Mouse (Mus musculus) Patski (cell line): ENCODE measurements around the gene Adora2b. TPM values are rescaled to one million over a fixed set of nuclear protein-coding genes. Genes with fewer than 3 reads are reported as not detected.
A peak's percentile ranks its signal among the peaks of the same experiment; 100 is the strongest.
"Not testable (repeated sequence)": the region's sequence is repeated elsewhere in the genome, so short reads cannot be mapped to it uniquely, and the experiment has no call there.

Experiments used
- ATAC-seq: fragments of 100-300 bp; one replicate; pipeline ENCODE4 v1.8.0; 2021
- CTCF ChIA-PET: fragments of 350-600 bp; sonication (Branson Sonifier 250); formaldehyde crosslinking; loops from one replicate; lab custom pipeline; 2022; ENCODE audit warnings: inconsistent platforms; lab: Charles Lee
- POLR2A ChIA-PET: fragments of 350-600 bp; sonication (Branson Sonifier 250); formaldehyde crosslinking; loops from one replicate; lab custom pipeline; 2022; ENCODE audit warnings: antibody characterized with exemption, inconsistent platforms; lab: Charles Lee
- DNase-seq: peaks from one replicate; pipeline ENCODE4 v3.0.0-alpha.2; 2011; ENCODE audit warnings: low read depth, low spot score
- H3K27me3 ChIP-seq: fragments of 371-371 bp; one replicate; pipeline ENCODE4 v1.5.1; 2021
- CTCF ChIP-seq: fragments of 100-300 bp; IDR thresholded peaks from one replicate; pipeline ENCODE4 v1.5.1; 2021
- in situ Hi-C: fragments of 300-500 bp; cut with MboI; formaldehyde crosslinking; loops from 3 replicates; pipeline ENCODE4 v1.11.1; 2018; ENCODE audit warnings: low pct_unique_long_range_greater_than_20kb, mixed read lengths
- polyA plus RNA-seq: library from polyadenylated mRNA; unstranded; gene quantifications from one replicate; pipeline ENCODE4 v1.2.3, GENCODE M21; 2021

The Adora2b gene
- polyA plus RNA-seq, 1 experiment from 2014 or later = 0.41 TPM

DNA sequence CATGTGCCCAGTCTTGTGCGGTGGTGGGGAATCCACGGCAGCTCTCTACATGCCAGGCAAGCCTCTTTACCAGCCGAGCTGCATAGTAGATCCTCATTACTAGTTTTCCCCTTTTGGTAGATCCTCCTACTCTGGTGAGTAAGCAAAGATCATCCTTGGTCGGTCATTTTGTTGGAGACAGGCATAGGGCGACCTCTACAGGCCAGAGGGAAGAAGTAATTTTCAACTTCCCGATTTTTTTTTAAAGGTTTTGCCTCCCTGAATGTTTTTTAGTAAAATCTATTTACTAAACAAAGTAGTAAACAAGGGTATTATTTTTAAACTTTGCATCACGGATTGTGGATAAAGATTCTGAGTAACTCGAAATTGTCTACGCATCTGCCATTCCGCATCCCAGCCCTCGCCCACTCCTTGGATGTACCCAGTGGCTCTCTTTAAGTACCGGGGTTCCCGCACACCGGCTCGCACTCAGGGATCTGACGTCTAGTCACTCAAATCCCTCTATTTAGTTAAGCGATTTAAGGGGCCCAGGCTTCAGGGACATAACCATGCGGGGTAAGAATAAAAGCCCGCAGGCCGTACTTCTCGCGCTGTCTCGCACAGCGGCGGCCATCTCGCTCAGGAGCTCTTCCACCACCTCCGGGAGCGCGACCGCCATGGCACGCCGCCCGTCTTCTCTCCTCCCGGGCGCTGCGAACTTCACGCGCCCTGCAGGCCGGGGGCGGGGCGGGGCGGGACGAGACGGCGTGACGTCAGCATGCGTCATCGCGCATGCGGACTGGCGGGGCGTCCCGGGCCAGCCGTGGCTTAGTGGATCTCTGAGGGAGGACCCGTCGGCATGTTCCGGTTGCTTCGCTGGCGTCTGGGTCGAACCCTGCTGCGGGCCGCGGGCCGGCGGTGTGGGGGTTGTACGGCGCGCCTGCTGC, 32.2 kb downstream of the Adora2b start, which contains the start of the genes Zswim7 and Ttc19:
TSS of gene Zswim7 (minus strand) at position 701 of the 926 bp plus-strand sequence.
TSS of gene Ttc19 (plus strand) at position 799 of the 926 bp plus-strand sequence.
- ATAC-seq (peak; percentile 78), DNase-seq (peak; percentile 59)
- ChIA-PET POLR2A (interaction anchor here (1.1 to 1.2 kb wide), 3 partner anchors 233 to 350 kb away, joined by 3 to 4 read pairs (median 3); no protein-coding TSS in a partner anchor), CTCF (interaction anchor here (0.6 to 2.4 kb wide), 8 partner anchors 15 to 232 kb away, joined by 3 to 22 read pairs (median 4); no protein-coding TSS in a partner anchor)
- in situ Hi-C loops = loop anchor here (5.0 kb wide), 1 partner anchor 329 kb away; no protein-coding TSS in a partner anchor
- H3K27me3 ChIP-seq = no peaks in the 10 kb centered on the region
- peak; percentile 76 for TF ChIP-seq CTCF

DNA sequence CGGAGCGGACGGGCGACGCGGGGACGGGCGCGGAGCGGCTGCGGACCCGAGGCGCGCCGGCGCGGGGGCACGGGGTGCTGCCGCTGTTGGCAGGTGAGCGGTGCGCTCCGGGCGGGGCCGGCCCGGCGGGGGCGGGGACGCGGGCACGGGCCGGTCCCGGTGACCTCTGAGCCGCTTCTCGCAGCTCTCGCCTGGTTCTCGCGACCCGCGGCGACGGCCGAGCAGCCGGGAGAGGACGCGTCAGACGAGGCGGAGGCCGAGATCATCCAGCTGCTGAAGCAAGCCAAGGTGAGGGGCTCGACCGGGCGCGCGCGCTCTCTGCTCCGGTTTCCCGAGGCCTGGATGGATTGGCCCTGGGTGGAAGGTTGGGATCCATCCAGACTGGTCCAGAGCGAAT, 32.8 kb downstream of the Adora2b start:
- no peak for TF ChIP-seq CTCF
- no peaks in the 10 kb centered on the region for H3K27me3 ChIP-seq
- DNase-seq (no peak), ATAC-seq (peak; percentile 56)
- POLR2A ChIA-PET = interaction anchor here (1.2 kb wide), 1 partner anchor 350 kb away, joined by 4 read pairs; no protein-coding TSS in a partner anchor
- in situ Hi-C loops = loop anchor here (5.0 kb wide), 1 partner anchor 329 kb away; no protein-coding TSS in a partner anchor
- CTCF ChIA-PET = interaction anchor here (0.6 to 2.4 kb wide), 4 partner anchors 14 to 233 kb away, joined by 3 to 22 read pairs (median 4); no protein-coding TSS in a partner anchor

DNA sequence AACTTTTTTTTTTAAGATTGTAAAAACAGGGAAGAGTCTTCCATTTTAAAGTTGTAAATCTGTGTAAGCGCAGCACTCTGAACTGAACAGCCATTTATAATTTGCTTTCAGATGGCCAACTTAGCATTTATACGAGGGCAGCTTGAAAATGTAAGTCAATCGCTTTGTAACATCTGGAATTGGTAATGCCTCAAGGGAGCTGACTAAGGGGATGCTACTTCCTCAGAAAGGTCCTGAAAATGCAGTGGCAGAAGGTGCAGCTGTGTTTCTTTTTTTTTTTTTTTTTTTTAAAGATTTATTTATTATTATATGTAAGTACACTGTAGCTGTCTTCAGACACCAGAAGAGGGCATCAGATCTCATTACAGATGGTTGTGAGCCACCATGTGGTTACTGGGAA, 35.2 kb downstream of the Adora2b start:
- ATAC-seq, H3K27me3 ChIP-seq, DNase-seq: not testable (repeated sequence)
- POLR2A ChIA-PET = interaction anchor here (1.1 kb wide), 1 partner anchor 247 kb away, joined by 3 read pairs; no protein-coding TSS in a partner anchor
- CTCF ChIA-PET = interaction anchor here (2.4 kb wide), 1 partner anchor 156 kb away, joined by 5 read pairs; no protein-coding TSS in a partner anchor
- in situ Hi-C loops = loop anchor here (5.0 kb wide), 1 partner anchor 332 kb away; no protein-coding TSS in a partner anchor

DNA sequence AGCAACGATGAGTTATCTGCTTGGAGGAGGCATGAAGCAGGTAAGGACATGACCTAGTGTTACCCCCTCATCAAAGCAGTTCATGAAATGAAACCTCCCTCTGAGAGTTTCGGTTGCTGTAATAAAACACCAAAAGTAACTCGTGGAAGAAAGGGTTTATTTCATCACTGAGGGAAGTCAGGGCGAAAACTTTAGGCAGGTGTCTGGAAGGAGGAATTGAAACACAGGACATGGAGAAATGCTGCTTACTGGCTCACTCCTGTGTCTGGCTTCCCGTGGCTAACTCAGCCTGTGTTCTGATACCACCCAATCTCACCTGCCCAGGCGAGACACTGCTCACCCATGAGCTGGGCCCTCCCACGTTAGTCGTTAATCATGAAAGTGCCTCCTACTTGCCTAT, 36.2 kb downstream of the Adora2b start:
- in situ Hi-C loops = no loop called here
- no peak for ATAC-seq
- no peak for DNase-seq
- ChIA-PET POLR2A (interaction anchor here (0.8 kb wide), 1 partner anchor 30 kb away, joined by 3 read pairs; no protein-coding TSS in a partner anchor), CTCF (interaction anchor here (2.4 kb wide), 1 partner anchor 157 kb away, joined by 5 read pairs; no protein-coding TSS in a partner anchor)
- no peak for TF ChIP-seq CTCF
- no peaks in the 10 kb centered on the region for H3K27me3 ChIP-seq

DNA sequence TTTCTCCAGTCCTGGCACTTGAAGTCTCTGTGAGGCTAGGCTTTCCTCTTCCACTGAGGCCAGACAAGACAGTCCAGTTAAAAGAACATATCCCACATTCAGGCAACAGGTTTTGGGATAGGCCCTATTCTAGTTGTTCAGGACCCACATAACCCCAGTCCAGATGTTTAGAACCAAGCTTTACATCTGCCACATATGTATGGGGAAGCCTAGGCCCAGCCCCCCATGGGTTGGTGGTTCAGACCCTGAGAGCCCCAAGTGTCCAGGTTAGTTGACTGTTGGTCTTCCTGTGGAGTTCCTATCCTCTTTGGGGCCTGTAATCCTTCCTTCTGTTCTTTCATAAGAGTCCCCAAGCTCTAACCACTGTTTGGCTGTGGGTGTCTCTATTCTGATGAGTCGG, 38.9 kb downstream of the Adora2b start:
- no peak for TF ChIP-seq CTCF
- POLR2A ChIA-PET = interaction anchor here (0.5 kb wide), 1 partner anchor 355 kb away, joined by 4 read pairs; no protein-coding TSS in a partner anchor

DNA sequence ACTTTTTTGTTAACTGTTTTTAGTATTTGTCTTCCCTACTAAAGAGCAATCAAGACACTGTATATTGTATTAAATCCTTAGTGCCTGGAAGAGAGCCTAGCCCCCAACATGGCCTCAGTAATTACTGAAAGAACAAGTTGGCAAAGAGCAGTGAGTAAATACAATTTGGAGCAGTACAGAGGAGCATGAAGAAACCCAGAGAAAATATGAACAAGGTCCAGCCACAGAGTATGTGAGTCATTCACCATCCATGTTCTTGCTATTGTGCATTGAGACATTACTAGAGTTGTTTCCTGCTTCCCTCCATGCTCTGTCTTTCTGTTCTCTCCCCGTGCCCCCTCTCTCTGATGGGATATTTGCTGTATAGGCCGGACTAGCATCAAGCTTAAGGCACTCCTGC, 45.3 kb downstream of the Adora2b start:
- in situ Hi-C loops = no loop called here
- ChIA-PET POLR2A (no interaction called here), CTCF (interaction anchor here (0.7 to 1.2 kb wide), 2 partner anchors 20 to 466 kb away, joined by 3 read pairs; no protein-coding TSS in a partner anchor)
- no peaks in the 10 kb centered on the region for H3K27me3 ChIP-seq
- no peak for TF ChIP-seq CTCF
- DNase-seq = no peak
- ATAC-seq = no peak

More for the DNA sequence above, 38.9 kb downstream of the Adora2b start:
- in situ Hi-C loops = no loop called here
- CTCF ChIA-PET = interaction anchor here (1.0 kb wide), 1 partner anchor 10 kb away, joined by 3 read pairs; no protein-coding TSS in a partner anchor
- ATAC-seq (no peak), DNase-seq (no peak)
- no peaks in the 10 kb centered on the region for H3K27me3 ChIP-seq

DNA sequence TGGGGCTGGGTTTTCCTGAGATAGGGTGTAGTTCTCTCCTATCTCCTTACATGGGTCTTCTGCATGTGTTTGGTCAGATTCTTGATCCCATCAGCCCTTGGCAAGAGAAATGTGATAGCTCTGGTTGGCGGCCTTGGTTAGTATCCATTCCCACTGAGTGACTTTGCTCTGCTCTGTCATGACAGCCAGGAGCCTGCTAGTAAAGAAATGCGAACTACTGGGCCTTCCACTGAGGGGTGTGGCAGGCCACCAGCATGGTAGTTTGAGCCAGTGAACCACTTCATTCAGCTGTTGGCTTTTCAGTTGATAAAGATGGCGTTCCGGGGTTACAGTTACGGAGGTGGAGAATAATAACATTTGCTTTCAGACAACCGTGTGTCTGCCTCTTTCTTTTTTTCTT, 50.1 kb downstream of the Adora2b start:
- no peaks in the 10 kb centered on the region for H3K27me3 ChIP-seq
- POLR2A ChIA-PET = no interaction called here

DNA sequence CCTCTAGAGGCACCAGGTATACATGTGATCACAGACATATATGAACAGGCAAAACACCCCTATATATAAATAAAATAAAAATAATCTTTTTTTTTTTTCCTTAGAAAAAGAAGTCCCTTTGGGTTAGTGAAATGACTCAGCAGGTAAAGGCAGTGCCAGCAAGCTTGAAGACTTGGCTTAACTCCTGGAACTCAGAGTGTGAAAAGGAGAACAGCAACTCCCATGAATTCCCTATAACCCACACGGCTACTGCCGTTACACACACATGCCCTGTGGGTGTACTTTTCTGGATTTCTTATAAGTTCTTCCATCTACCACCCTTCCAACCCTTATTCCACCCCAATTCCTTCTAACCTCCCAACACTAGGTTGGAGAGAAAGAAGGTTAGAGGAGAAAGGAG, 57.1 kb downstream of the Adora2b start:
- no peaks in the 10 kb centered on the region for H3K27me3 ChIP-seq
- TF ChIP-seq CTCF = no peak
- no peak for DNase-seq
- ATAC-seq = no peak
- in situ Hi-C loops = no loop called here
- ChIA-PET POLR2A (no interaction called here), CTCF (no interaction called here)

More for the DNA sequence above, 50.1 kb downstream of the Adora2b start:
- no peak for TF ChIP-seq CTCF
- CTCF ChIA-PET = no interaction called here
- ATAC-seq (no peak), DNase-seq (no peak)
- in situ Hi-C loops = no loop called here

DNA sequence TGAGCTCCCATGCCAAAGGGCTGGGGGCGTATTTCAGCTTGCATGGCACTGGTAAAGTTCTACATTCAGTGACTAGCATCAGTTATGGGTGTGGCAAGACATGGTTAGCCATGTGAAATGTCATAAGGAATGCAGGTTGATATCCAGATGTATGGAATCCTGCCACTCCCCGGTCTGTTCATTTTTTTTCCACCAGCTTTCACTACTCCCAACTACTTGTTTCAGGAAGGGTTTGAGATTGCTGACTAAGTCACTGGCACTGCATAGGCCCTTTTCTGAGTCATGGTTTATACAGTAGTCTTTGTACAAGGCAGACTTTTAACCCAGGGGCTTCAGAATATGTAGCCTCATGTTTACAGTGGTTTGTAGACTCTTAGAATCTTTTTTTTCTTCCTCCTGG, 60.5 kb downstream of the Adora2b start:
- ChIA-PET POLR2A (no interaction called here), CTCF (interaction anchor here (1.0 kb wide), 1 partner anchor 23 kb away, joined by 3 read pairs; no protein-coding TSS in a partner anchor)
- H3K27me3 ChIP-seq = no peaks in the 10 kb centered on the region
- ATAC-seq (no peak), DNase-seq (no peak)
- no peak for TF ChIP-seq CTCF
- in situ Hi-C loops = no loop called here

DNA sequence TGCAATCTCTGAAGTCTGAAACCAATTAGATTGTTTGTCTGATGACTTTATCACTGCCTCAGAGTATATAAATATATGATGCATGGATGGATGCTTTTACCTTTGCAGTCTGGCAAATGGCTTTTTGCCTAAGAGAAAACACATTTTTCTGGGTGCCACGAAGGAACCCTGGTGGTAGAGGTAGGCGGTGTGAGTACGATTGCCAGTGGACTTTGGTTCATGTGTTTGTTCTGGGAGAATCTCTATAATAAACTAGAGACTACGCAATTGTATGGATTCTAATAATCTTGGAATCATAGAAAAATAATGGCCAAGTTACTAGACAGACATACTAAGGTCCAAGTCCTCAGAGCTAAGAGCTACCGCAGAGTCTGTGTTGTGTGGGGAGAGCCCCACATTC, 66.2 kb downstream of the Adora2b start:
- CTCF ChIA-PET = interaction anchor here (1.4 to 1.7 kb wide), 2 partner anchors 14 to 20 kb away, joined by 3 to 5 read pairs; no protein-coding TSS in a partner anchor
- POLR2A ChIA-PET = interaction anchor here (0.8 kb wide), 1 partner anchor 30 kb away, joined by 3 read pairs; no protein-coding TSS in a partner anchor
- TF ChIP-seq CTCF = no peak
- in situ Hi-C loops = no loop called here
- ATAC-seq = no peak
- DNase-seq = no peak
- no peaks in the 10 kb centered on the region for H3K27me3 ChIP-seq

Other genes with a start within 250 kb of the Adora2b start
- 24.8 TPM for gene Zswim7, start 32.4 kb downstream of the Adora2b start, polyA plus RNA-seq
- 25.7 TPM for gene Ttc19, start 32.5 kb downstream of the Adora2b start, polyA plus RNA-seq
- gene Pigl, start 209.5 kb downstream of the Adora2b start, polyA plus RNA-seq = 6.5 TPM
- 156 TPM for gene Ncor1, start 209.6 kb downstream of the Adora2b start, polyA plus RNA-seq